Mouse (Mus musculus): ENCODE measurements around the gene Gtf2h1.

Gene Gtf2h1

DNA sequence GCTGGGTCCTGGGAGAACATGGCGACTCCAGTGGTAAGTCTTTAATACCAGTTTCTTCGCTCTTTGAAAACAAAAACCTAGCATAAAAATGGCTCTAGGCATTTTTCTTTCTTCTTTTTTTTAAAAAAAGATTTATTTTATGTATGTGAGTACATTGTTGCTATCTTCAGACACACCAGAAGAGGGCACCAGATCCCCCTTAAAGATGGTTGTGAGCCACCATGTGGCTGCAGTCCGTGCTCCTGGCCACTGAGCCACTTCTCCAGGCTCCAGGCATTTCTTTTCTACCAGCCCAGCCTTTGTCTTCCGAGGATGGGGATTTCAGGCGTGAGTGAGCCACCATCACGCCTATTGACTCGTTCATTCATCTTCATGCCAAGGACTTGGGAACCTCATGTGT is 55.1 kb downstream of the Gtf2h1 start:
- DNase-seq (ENCODE audit: low spot score in 2 of 2), result no peak

DNA sequence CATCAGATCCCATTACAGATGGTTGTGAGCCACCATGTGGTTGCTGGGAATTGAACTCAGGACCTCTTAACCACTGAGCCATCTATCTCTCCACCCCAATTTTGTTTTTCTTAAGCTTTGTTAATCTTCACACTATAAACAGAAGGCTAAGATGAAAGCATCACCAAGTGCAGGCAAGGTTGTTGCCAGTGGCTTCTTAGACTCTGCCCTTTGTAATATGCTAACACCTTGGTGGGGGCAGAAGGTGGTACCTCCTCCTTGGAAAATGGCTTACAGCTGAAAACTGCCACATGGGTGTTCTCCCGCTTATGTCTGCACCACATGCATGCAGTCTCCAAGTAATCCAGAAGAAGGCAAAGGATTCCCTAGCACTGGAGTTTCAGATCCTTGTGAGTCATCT is 56.8 kb downstream of the Gtf2h1 start:
- DNase-seq (ENCODE audit: low spot score in 2 of 2), result no peak

DNA sequence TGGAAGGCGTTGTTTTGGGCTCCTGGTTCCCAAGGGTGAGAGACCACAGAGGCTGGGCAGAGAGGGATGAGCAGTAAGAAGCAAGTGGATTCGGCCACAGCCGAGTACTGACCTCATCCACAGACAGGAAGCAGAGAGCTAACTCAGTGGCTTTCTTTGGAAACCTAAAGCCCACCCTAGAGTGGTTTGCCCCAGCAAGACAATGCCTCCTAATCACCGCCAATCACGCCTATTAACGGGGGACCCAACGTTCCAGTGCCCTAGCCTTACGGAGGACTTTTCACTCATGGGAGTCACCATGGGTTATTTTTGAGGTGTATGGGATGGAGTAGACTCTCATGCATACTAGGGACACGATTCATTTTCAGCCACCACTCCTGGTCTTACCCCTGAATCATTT is 57.5 kb downstream of the Gtf2h1 start:
- DNase-seq (ENCODE audit: low spot score in 2 of 2), result no peak

DNA sequence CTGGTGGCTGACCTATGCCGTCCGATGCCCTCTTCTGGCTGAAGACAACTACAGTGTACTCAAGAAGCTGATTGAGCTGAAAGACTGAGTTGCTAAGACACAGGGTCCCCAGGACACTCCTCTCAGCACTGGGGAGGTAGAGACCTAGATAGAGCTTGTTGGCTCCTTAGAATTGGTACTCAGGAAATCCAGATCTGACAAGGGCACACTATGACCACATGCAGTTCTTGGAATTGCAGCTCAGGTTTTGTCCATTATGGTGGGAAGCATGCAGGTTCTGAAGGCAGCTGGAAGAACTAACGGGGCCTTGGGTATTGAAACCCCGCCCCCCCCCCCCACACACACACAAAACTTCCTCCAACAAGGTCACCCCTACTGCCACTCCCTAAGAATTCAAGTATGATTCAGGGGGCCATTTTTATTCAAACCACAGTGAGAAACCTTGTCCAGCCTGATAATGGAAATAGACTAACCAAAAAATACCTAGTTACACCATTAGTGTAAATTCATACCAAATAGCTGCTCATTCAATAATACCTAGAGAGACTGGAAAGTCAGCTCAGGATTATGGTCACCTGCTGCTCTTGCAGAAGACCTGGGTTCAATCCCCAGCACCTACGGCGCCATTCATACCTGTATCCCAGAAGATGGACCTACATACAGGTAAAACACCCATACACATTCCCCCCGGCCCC is 60.1 kb downstream of the Gtf2h1 start:
- DNase-seq (ENCODE audit: low spot score in 2 of 2), result no peak

DNA sequence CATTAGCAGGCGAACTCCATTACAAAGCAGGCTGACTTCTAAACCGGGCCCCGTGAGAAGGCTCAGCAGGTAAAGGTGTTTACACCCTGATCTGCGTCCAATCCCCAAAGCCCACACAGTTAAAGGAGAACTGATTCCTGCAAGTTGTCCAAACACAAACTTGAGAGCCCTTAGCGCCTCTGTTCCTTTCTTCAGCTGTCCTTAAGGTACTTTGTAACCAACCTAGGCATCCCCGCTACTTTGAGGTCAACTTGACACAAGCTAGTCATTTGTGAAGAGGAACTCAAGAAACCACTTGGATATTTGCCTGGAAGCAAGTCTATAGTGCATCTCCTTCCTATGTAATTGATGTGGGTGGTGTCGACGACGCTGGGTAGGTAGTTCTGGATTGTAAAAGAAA is 61.5 kb downstream of the Gtf2h1 start:
- no peak for DNase-seq (ENCODE audit: low spot score in 2 of 2)

DNA sequence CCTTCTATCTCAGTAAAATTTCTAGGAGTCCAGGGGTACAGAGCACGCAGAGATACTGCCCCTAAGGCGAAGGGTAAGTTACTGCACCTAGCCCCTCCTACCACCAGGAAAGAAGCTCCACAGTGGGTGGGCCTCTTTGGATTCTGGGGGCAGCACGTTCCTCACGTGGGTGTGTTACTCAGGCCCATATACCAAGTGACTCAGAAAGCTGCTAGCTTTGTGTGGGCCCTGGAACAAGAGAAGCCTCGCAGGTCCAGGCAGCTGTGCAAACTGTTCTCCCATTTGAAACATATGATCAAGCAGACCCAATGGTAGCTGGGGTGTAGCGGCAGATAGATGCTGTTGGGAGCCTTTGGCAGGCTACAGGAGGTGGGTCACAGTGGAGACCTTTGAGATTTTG is 63.1 kb downstream of the Gtf2h1 start:
- no peak for DNase-seq (ENCODE audit: low spot score in 2 of 2)

DNA sequence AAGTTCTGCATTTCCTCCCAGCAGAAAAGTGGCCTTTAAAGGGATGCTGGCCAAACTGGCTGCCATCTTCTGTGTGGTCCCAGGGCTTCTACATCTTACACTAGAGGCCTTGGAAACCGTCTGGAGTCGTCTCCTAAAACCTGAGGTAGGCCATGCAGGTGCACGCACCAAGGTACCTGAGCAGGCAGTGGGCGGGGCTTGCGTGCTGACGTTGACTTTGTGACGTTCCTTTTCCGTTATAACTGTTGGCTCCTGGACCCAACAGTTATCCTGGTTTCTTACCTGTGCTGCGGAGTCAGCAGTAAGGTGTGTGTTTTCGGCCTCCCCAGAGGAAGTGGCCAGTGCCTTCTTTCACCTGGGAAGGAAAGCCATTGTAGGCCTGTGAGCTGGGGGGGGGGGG is 65.1 kb downstream of the Gtf2h1 start, which contains the start of gene Ldhc:
Gene Ldhc, plus strand, starts transcription at position 208 of the 400 bp plus-strand sequence.
- DNase-seq (ENCODE audit: low spot score in 2 of 2), result no peak

DNA sequence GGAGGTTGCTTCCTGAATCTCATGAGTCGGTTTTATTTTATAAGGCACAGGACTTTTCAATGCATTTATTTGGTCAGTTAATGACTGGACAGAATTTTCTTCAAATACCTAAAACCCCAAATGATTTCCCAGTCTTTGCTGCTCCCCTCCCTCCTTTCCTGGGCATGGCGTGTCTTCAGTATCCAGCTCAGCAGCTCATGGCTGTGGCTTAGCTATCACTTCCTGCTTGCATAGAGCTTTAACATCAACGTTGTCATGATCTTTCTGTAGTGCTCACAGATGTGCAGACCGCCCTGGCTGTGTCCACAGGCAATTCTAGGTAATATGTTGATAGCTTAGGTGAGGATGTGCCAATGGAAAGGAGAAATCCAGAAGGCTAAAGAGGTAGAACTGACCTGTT is 76.1 kb downstream of the Gtf2h1 start:
- no peak for DNase-seq (ENCODE audit: low spot score in 2 of 2)

All from heart, adult 9 months (tissue).